Mouse (Mus musculus) lung, embryonic 14.5 days (tissue): ENCODE results near the gene Tnrc6b. TPM values are rescaled to one million over a fixed set of nuclear protein-coding genes. Genes with fewer than 3 reads are reported as not detected.

Source experiments
- ATAC-seq: fragments of 200-750 bp; cut with Nextera tagmentation; 2 replicates; pipeline ENCODE4 v1.8.0; 2017; ENCODE audit warnings: mild to moderate bottlenecking, moderate TSS enrichment, moderate library complexity; ENCODE audit not compliant: insufficient read depth
- DNase-seq: peaks from one replicate; pipeline ENCODE4 v3.0.0-alpha.2; 2015
- H3K27ac ChIP-seq: fragments of 300-500 bp; sonication (generic); 2 replicates; pipeline ENCODE4 v1.5.1; 2014; ENCODE audit warnings: low read depth, mild to moderate bottlenecking, moderate library complexity
- H3K27me3 ChIP-seq: fragments of 300-500 bp; sonication (generic); 2 replicates; pipeline ENCODE4 v1.6.1; 2014; ENCODE audit warnings: low read length, control low read depth; ENCODE audit not compliant: insufficient read depth
- H3K36me3 ChIP-seq: fragments of 300-500 bp; sonication (generic); 2 replicates; pipeline ENCODE4 v1.6.1; 2014; ENCODE audit warnings: control low read depth; ENCODE audit not compliant: insufficient read depth
- H3K4me1 ChIP-seq: fragments of 300-500 bp; sonication (generic); 2 replicates; pipeline ENCODE4 v1.6.1; 2014; ENCODE audit warnings: antibody characterized with exemption, control low read depth; ENCODE audit not compliant: insufficient read depth
- H3K4me2 ChIP-seq: fragments of 300-500 bp; sonication (generic); 2 replicates; pipeline ENCODE4 v1.6.1; 2014; ENCODE audit warnings: mild to moderate bottlenecking
- H3K4me3 ChIP-seq: fragments of 300-500 bp; sonication (generic); 2 replicates; pipeline ENCODE4 v1.5.1; 2014; ENCODE audit warnings: low read depth, low read length
- H3K9ac ChIP-seq: fragments of 300-500 bp; sonication (generic); 2 replicates; pipeline ENCODE4 v1.6.1; 2014
- H3K9me3 ChIP-seq: fragments of 300-500 bp; sonication (generic); 2 replicates; pipeline ENCODE4 v1.6.1; 2016; ENCODE audit warnings: low read depth, low read length, control low read depth
- CTCF ChIP-seq: IDR thresholded peaks from 2 replicates; pipeline ENCODE4 v1.5.1; 2016; ENCODE audit warnings: antibody characterized with exemption, low read depth
- WGBS: fragments of 180-500 bp; shearing (Covaris S2); extraction: QIAGEN DNeasy Blood & Tissue Kit; methylation state at CpG from one replicate; pipeline ENCODE4 v1.1.7; 2014; 5-methylcytosine and 5-hydroxymethylcytosine counted together
- polyA plus RNA-seq: library from polyadenylated mRNA; unstranded; fragments of >200 nt; fragmentation: Nextera tagmentation; extraction: Ambion mirVana; gene quantifications from 2 replicates; pipeline ENCODE4 v1.2.1, GENCODE M21; 2014

Tnrc6b gene
- polyA plus RNA-seq, 1 experiment from 2014 or later, result 17.5 TPM

GRCm38 (mm10) chr15:80684786-80685602 lies 26.1 kb upstream of the Tnrc6b start:
- H3K4me3 ChIP-seq, result no peak overlapping the region
- no peak for TF ChIP-seq CTCF
- H3K27me3 ChIP-seq, result no peaks in the 10 kb centered on the region
- no peak overlapping the region for H3K9ac ChIP-seq
- no peaks in the 10 kb centered on the region for H3K36me3 ChIP-seq
- ATAC-seq (peak; percentile 28; the same call in 1 of the 2 replicates), DNase-seq (peak; percentile 30)
- no peak overlapping the region for H3K27ac ChIP-seq
- H3K4me2 ChIP-seq, result no peak overlapping the region
- no peaks in the 10 kb centered on the region for H3K9me3 ChIP-seq
- WGBS, result 26% methylated on average over 8 of the region's 8 CpGs
- H3K4me1 ChIP-seq, result peaks cover 12% of the 10 kb centered on the region; the same call in 1 of the 2 replicates

GRCm38 (mm10) chr15:80685603-80685895 lies 25.6 kb upstream of the Tnrc6b start:
- TF ChIP-seq CTCF, result no peak
- Histone ChIP-seq H3K27ac (no peak overlapping the region), H3K9me3 (no peaks in the 10 kb centered on the region), H3K36me3 (no peaks in the 10 kb centered on the region), H3K27me3 (no peaks in the 10 kb centered on the region), H3K4me3 (no peak overlapping the region), H3K9ac (no peak overlapping the region), H3K4me1 (0 out of 2 replicates have a peak, but pooled peaks cover 8% of the 10 kb centered on the region), H3K4me2 (no peak overlapping the region)
- WGBS, result 30% methylated on average over 7 of the region's 7 CpGs
- no peak for DNase-seq
- ATAC-seq, result peak; percentile 54; the same call in 1 of the 2 replicates

DNA sequence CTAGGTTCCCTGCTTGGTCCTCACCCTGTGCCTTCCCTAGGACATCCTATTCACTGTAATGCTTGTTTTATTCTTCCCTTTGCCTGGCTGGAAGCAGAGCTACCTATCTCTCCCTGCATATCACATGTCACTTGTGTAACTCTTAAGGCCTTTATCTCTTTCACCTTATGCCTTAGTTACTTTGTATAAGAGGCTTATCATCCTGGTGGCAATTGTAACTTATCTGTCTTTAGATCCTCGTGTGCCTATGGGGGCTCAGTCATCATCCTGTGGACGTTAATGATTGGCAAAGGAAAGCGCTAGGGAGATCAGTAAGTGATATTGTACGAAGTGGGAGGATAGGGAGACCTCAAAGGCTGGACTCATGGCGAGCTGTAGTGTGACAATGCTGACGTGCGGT lies 22.6 kb upstream of the Tnrc6b start:
- ATAC-seq, result no peak
- no peak overlapping the region for H3K4me3 ChIP-seq
- no peak overlapping the region for H3K9ac ChIP-seq
- TF ChIP-seq CTCF, result no peak
- 47% methylated on average over 7 of the region's 7 CpGs for WGBS
- H3K36me3 ChIP-seq, result no peaks in the 10 kb centered on the region
- H3K4me1 ChIP-seq, result 0 out of 2 replicates have a peak, but pooled peaks cover 5% of the 10 kb centered on the region
- H3K4me2 ChIP-seq, result no peak overlapping the region
- no peak overlapping the region for H3K27ac ChIP-seq
- no peaks in the 10 kb centered on the region for H3K9me3 ChIP-seq
- DNase-seq, result no peak
- H3K27me3 ChIP-seq, result no peaks in the 10 kb centered on the region

DNA sequence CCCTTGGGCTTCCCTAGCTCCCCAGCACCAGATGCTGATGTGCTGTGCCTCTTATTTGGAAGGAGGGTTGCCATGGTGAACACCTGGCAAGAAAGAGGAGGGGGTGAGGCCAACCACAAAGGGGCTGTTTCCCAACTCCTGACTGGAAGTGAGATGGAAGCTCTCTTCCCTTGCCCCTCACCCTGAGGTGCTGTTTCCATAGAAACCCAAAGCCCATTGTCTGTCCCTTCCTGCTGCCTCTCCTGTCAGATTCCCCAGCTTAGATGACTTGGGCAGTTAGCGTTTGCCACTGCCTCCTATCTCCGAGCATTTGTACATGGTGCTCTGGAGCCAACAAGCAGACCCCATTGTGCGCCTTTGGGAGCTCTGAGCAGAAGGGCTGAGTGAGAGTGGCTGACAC lies 17.6 kb upstream of the Tnrc6b start:
- no peaks in the 10 kb centered on the region for H3K27me3 ChIP-seq
- no peak overlapping the region for H3K27ac ChIP-seq
- ATAC-seq, result no peak
- H3K9me3 ChIP-seq, result no peaks in the 10 kb centered on the region
- no peaks in the 10 kb centered on the region for H3K36me3 ChIP-seq
- no peaks in the 10 kb centered on the region for H3K4me1 ChIP-seq
- DNase-seq, result no peak
- no peak overlapping the region for H3K4me2 ChIP-seq
- WGBS, result 52% methylated on average over 3 of the region's 3 CpGs
- no peak overlapping the region for H3K4me3 ChIP-seq
- TF ChIP-seq CTCF, result no peak
- H3K9ac ChIP-seq, result no peak overlapping the region

- DNase-seq (peak; percentile 78), ATAC-seq (no peak)
- Histone ChIP-seq H3K9me3 (no peaks in the 10 kb centered on the region), H3K9ac (no peak overlapping the region), H3K27me3 (no peaks in the 10 kb centered on the region), H3K4me3 (no peak overlapping the region), H3K27ac (no peak overlapping the region), H3K36me3 (no peaks in the 10 kb centered on the region), H3K4me1 (no peaks in the 10 kb centered on the region), H3K4me2 (peak overlapping the region; percentile 25; the same call in 1 of the 2 replicates)
- TF ChIP-seq CTCF, result peak; percentile 82
- WGBS, result 19% methylated on average over 11 of the region's 11 CpGs
These were observed 16.8 kb upstream of the Tnrc6b start for GRCm38 (mm10) chr15:80694125-80694910.

- ATAC-seq, result no peak
These were observed 13.5 kb upstream of the Tnrc6b start for GRCm38 (mm10) chr15:80697564-80697963.

More at GRCm38 (mm10) chr15:80697564-80697963, 13.5 kb upstream of the Tnrc6b start:
- no peak overlapping the region for H3K27ac ChIP-seq
- 39% methylated on average over 5 of the region's 5 CpGs for WGBS
- H3K4me1 ChIP-seq, result no peaks in the 10 kb centered on the region
- H3K4me3 ChIP-seq, result no peak overlapping the region
- TF ChIP-seq CTCF, result no peak
- H3K36me3 ChIP-seq, result no peaks in the 10 kb centered on the region
- no peak overlapping the region for H3K9ac ChIP-seq
- DNase-seq, result no peak
- no peak overlapping the region for H3K4me2 ChIP-seq
- no peaks in the 10 kb centered on the region for H3K27me3 ChIP-seq
- H3K9me3 ChIP-seq, result no peaks in the 10 kb centered on the region
